Mouse (Mus musculus) heart, embryonic 14.5 days (tissue): ENCODE results near the gene Isg20l2. TPM values are rescaled to one million over a fixed set of nuclear protein-coding genes. Genes with fewer than 3 reads are reported as not detected.

Experiments
- ATAC-seq: fragments of 200-750 bp; cut with Nextera tagmentation; 2 replicates; pipeline ENCODE4 v1.8.0; 2017; ENCODE audit warnings: low read depth, moderate TSS enrichment; ENCODE audit not compliant: insufficient number of reproducible peaks, insufficient read depth, low FRiP score
- H3K27ac ChIP-seq, 2 experiments: fragments of 200-500 bp in 1 of 2; fragments of 300-500 bp in 1 of 2; sonication (generic) in 1 of 2; replicated peaks in 1 of 2; 2 replicates each; pipeline ENCODE4 v1.5.1; 2012 to 2014; ENCODE audit warnings: low read depth in 2 of 2, low read length in 2 of 2, control low read depth in 1 of 2, mild to moderate bottlenecking in 1 of 2, mixed read lengths in 1 of 2; ENCODE audit not compliant: control insufficient read depth in 1 of 2, insufficient read depth in 1 of 2
- H3K27me3 ChIP-seq: fragments of 300-500 bp; sonication (generic); 2 replicates; pipeline ENCODE4 v1.6.1; 2014; ENCODE audit warnings: mild to moderate bottlenecking, low read length, control low read depth; ENCODE audit not compliant: control insufficient read depth, insufficient read depth
- H3K36me3 ChIP-seq: fragments of 300-500 bp; sonication (generic); 2 replicates; pipeline ENCODE4 v1.6.1; 2014; ENCODE audit warnings: mild to moderate bottlenecking, control low read depth, low read length, mixed read lengths; ENCODE audit not compliant: control insufficient read depth, insufficient read depth
- H3K4me1 ChIP-seq, 2 experiments: fragments of 200-500 bp in 1 of 2; fragments of 300-500 bp in 1 of 2; sonication (generic) in 1 of 2; 2 replicates each; pipeline ENCODE4 v1.6.1; 2012 to 2014; ENCODE audit warnings: low read length in 2 of 2, control low read depth in 1 of 2, mixed read lengths in 1 of 2; ENCODE audit not compliant: control insufficient read depth in 2 of 2, insufficient read depth in 2 of 2
- H3K4me2 ChIP-seq: fragments of 300-500 bp; sonication (generic); 2 replicates; pipeline ENCODE4 v1.6.1; 2014; ENCODE audit warnings: mild to moderate bottlenecking, low read length
- H3K4me3 ChIP-seq, 2 experiments: fragments of 200-500 bp in 1 of 2; fragments of 300-500 bp in 1 of 2; sonication (generic) in 1 of 2; 2 replicates each; pipeline ENCODE4 v1.5.1; 2012 to 2014; ENCODE audit warnings: low read length in 2 of 2, mild to moderate bottlenecking in 2 of 2, control low read depth in 1 of 2, low read depth in 1 of 2, moderate library complexity in 1 of 2; ENCODE audit not compliant: control insufficient read depth in 1 of 2, insufficient read depth in 1 of 2
- H3K9ac ChIP-seq: fragments of 300-500 bp; sonication (generic); 2 replicates; pipeline ENCODE4 v1.6.1; 2014; ENCODE audit warnings: mild to moderate bottlenecking, low read length
- H3K9me3 ChIP-seq: fragments of 300-500 bp; sonication (generic); 2 replicates; pipeline ENCODE4 v1.6.1; 2016; ENCODE audit warnings: low read length, control low read depth; ENCODE audit not compliant: control insufficient read depth
- WGBS: fragments of 180-500 bp; shearing (Covaris S2); extraction: QIAGEN DNeasy Blood & Tissue Kit; methylation state at CpG from one replicate; pipeline ENCODE4 v1.1.7; 2014; 5-methylcytosine and 5-hydroxymethylcytosine counted together
- polyA plus RNA-seq: library from polyadenylated mRNA; unstranded; fragments of >200 nt; fragmentation: Nextera tagmentation; extraction: Ambion mirVana; gene quantifications from 2 replicates; pipeline ENCODE4 v1.2.1, GENCODE M21; 2014

The Isg20l2 gene
- polyA plus RNA-seq, 1 experiment from 2014 or later: 18.5 TPM

- Histone ChIP-seq H3K9me3 (no peaks in the 10 kb centered on the region), H3K9ac (no peak overlapping the region), H3K27ac (no peak overlapping the region), H3K4me3 (no peak overlapping the region), H3K4me1 (peaks cover 16 to 18% of the 10 kb centered on the region in 2 experiments), H3K4me2 (no peak overlapping the region), H3K27me3 (peaks cover 4% of the 10 kb centered on the region; the same call in 1 of the 2 replicates), H3K36me3 (no peaks in the 10 kb centered on the region)
- 73% methylated on average over 1 of the region's 1 CpGs for WGBS
- ATAC-seq: no peak
Measured at GRCm38 (mm10) chr3:87958967-87959366, 28.9 kb downstream of the Isg20l2 start.

- Histone ChIP-seq H3K27ac (peak overlapping the region in 1 of 2 experiments; percentile 93; a peak in 1 of 4 replicates), H3K4me1 (peaks cover 16 to 18% of the 10 kb centered on the region in 2 experiments), H3K9me3 (no peaks in the 10 kb centered on the region), H3K27me3 (peaks cover 4% of the 10 kb centered on the region; the same call in 1 of the 2 replicates), H3K9ac (no peak overlapping the region), H3K4me2 (no peak overlapping the region), H3K36me3 (no peaks in the 10 kb centered on the region), H3K4me3 (no peak overlapping the region)
- ATAC-seq: no peak
- WGBS: 57% methylated on average over 7 of the region's 7 CpGs
Measured at GRCm38 (mm10) chr3:87959371-87959770, 29.3 kb downstream of the Isg20l2 start.

GRCm38 (mm10) chr3:87960191-87960585 is 30.1 kb downstream of the Isg20l2 start:
- Histone ChIP-seq H3K27ac (peak overlapping the region; percentile 93 to 96), H3K4me2 (peak overlapping the region; percentile 89), H3K36me3 (no peaks in the 10 kb centered on the region), H3K9me3 (no peaks in the 10 kb centered on the region), H3K4me1 (peaks cover 16 to 18% of the 10 kb centered on the region in 2 experiments), H3K4me3 (peak overlapping the region; percentile 57 to 66), H3K9ac (peak overlapping the region; percentile 85), H3K27me3 (peaks cover 4% of the 10 kb centered on the region; the same call in 1 of the 2 replicates)
- no peak for ATAC-seq
- 7% methylated on average over 10 of the region's 10 CpGs for WGBS

- Histone ChIP-seq H3K4me1 (peaks cover 16 to 18% of the 10 kb centered on the region in 2 experiments), H3K4me2 (peak overlapping the region; percentile 89), H3K9ac (peak overlapping the region; percentile 85), H3K9me3 (no peaks in the 10 kb centered on the region), H3K27ac (peak overlapping the region; percentile 93 to 96), H3K4me3 (peak overlapping the region; percentile 57 to 66), H3K27me3 (peaks cover 4% of the 10 kb centered on the region; the same call in 1 of the 2 replicates), H3K36me3 (no peaks in the 10 kb centered on the region)
- 1% methylated on average over 27 of the region's 27 CpGs for WGBS
- peak; percentile 96 for ATAC-seq
Measured at GRCm38 (mm10) chr3:87960586-87961191, 30.6 kb downstream of the Isg20l2 start.

GRCm38 (mm10) chr3:87970184-87970938 is 40.2 kb downstream of the Isg20l2 start:
- Histone ChIP-seq H3K9me3 (no peaks in the 10 kb centered on the region), H3K4me2 (peak overlapping the region; percentile 89), H3K4me3 (peak overlapping the region; percentile 53 to 57), H3K27me3 (0 out of 2 replicates have a peak, but pooled peaks cover 6% of the 10 kb centered on the region), H3K4me1 (peaks cover 25 to 44% of the 10 kb centered on the region in 2 experiments), H3K9ac (peak overlapping the region; percentile 76), H3K36me3 (peaks cover 8% of the 10 kb centered on the region), H3K27ac (peak overlapping the region; percentile 4 to 68; a peak in 2 of 4 replicates)
- 1% methylated on average over 21 of the region's 21 CpGs for WGBS
- no peak for ATAC-seq

- peak; percentile 74 for ATAC-seq
- peak within 1 kb of the TSS; percentile 76 for H3K9ac ChIP-seq
- under 1% methylated on average over 44 of the region's 44 CpGs for WGBS
- peaks cover 25 to 44% of the 10 kb centered on the region in 2 experiments for H3K4me1 ChIP-seq
- H3K9me3 ChIP-seq: no peaks in the 10 kb centered on the region
- peak within 1 kb of the TSS; percentile 53 to 57 for H3K4me3 ChIP-seq
- 0 out of 2 replicates have a peak, but pooled peaks cover 6% of the 10 kb centered on the region for H3K27me3 ChIP-seq
- peak within 1 kb of the TSS; percentile 4 to 68; a peak in 3 of 4 replicates for H3K27ac ChIP-seq
- H3K36me3 ChIP-seq: peaks cover 14% of the 10 kb centered on the region
- peak within 1 kb of the TSS; percentile 89 for H3K4me2 ChIP-seq
Measured at GRCm38 (mm10) chr3:87970939-87971488, 40.9 kb downstream of the Isg20l2 start, which contains the start of gene Nes. Gene Nes, plus strand, starts transcription at chr3:87971078.

GRCm38 (mm10) chr3:87971489-87972202 is 41.5 kb downstream of the Isg20l2 start:
- 1% methylated on average over 60 of the region's 60 CpGs for WGBS
- no peaks in the 10 kb centered on the region for H3K9me3 ChIP-seq

More at GRCm38 (mm10) chr3:87971489-87972202, 41.5 kb downstream of the Isg20l2 start:
- 0 out of 2 replicates have a peak, but pooled peaks have one; percentile 8 for ATAC-seq
- H3K4me1 ChIP-seq: peaks cover 25 to 44% of the 10 kb centered on the region in 2 experiments
- peak overlapping the region; percentile 89 for H3K4me2 ChIP-seq
- 0 out of 2 replicates have a peak, but pooled peaks cover 6% of the 10 kb centered on the region for H3K27me3 ChIP-seq
- H3K27ac ChIP-seq: peak overlapping the region in 1 of 2 experiments; percentile 68; a peak in 2 of 4 replicates
- peak overlapping the region; percentile 53 to 57 for H3K4me3 ChIP-seq
- peak overlapping the region; percentile 76 for H3K9ac ChIP-seq
- H3K36me3 ChIP-seq: peaks cover 21% of the 10 kb centered on the region
